Mouse (Mus musculus) embryonic facial prominence, embryonic 11.5 days (tissue): Measurements from ENCODE around the gene Smad1. TPM values are rescaled to one million over a fixed set of nuclear protein-coding genes. Genes with fewer than 3 reads are reported as not detected.

Source experiments
- ATAC-seq: fragments of 200-750 bp; cut with Nextera tagmentation; replicated peaks from 2 replicates; pipeline ENCODE4 v1.8.0; 2017; ENCODE audit warnings: low read depth; ENCODE audit not compliant: insufficient number of reproducible peaks, low FRiP score, low TSS enrichment
- DNase-seq: peaks from one replicate; pipeline ENCODE4 v3.0.0-alpha.2; 2015; ENCODE audit warnings: low spot score
- H3K27ac ChIP-seq: fragments of 300-500 bp; sonication (generic); replicated peaks from 2 replicates; pipeline ENCODE4 v1.5.1; 2014; ENCODE audit warnings: mild to moderate bottlenecking, low read depth, low read length, control low read depth
- H3K27me3 ChIP-seq: fragments of 300-500 bp; sonication (generic); 2 replicates; pipeline ENCODE4 v1.6.1; 2014; ENCODE audit warnings: mild to moderate bottlenecking, low read length, moderate library complexity, mixed read lengths; ENCODE audit not compliant: control insufficient read depth, insufficient read depth
- H3K36me3 ChIP-seq: fragments of 300-500 bp; sonication (generic); replicated peaks from 2 replicates; pipeline ENCODE4 v1.6.1; 2014; ENCODE audit warnings: low read depth, mild to moderate bottlenecking, low read length, moderate library complexity, mixed read lengths; ENCODE audit not compliant: control insufficient read depth, insufficient read depth
- H3K4me1 ChIP-seq: fragments of 300-500 bp; sonication (generic); 2 replicates; pipeline ENCODE4 v1.6.1; 2014; ENCODE audit warnings: low read length, mixed read lengths; ENCODE audit not compliant: control insufficient read depth, insufficient read depth
- H3K4me2 ChIP-seq: fragments of 300-500 bp; sonication (generic); 2 replicates; pipeline ENCODE4 v1.6.1; 2014; ENCODE audit warnings: low read depth, mild to moderate bottlenecking, control low read depth, low read length, moderate library complexity
- H3K4me3 ChIP-seq: fragments of 300-500 bp; sonication (generic); 2 replicates; pipeline ENCODE4 v1.5.1; 2014; ENCODE audit warnings: low read depth, low read length, control low read depth
- H3K9ac ChIP-seq: fragments of 300-500 bp; sonication (generic); replicated peaks from 2 replicates; pipeline ENCODE4 v1.6.1; 2014; ENCODE audit warnings: mild to moderate bottlenecking, control low read depth, low read length
- H3K9me3 ChIP-seq: fragments of 300-500 bp; sonication (generic); replicated peaks from 2 replicates; pipeline ENCODE4 v1.6.1; 2016; ENCODE audit warnings: mild to moderate bottlenecking, low read length, inconsistent platforms, mixed read lengths; ENCODE audit not compliant: control insufficient read depth
- WGBS: fragments of 180-500 bp; shearing (Covaris S2); extraction: QIAGEN DNeasy Blood & Tissue Kit; methylation state at CpG from one replicate; pipeline ENCODE4 v1.1.7; 2014; 5-methylcytosine and 5-hydroxymethylcytosine counted together
- polyA plus RNA-seq: library from polyadenylated mRNA; unstranded; fragments of >200 nt; fragmentation: Nextera tagmentation; extraction: Ambion mirVana; gene quantifications from 2 replicates; pipeline ENCODE4 v1.2.1, GENCODE M21; 2014

The Smad1 gene
- polyA plus RNA-seq, 1 experiment from 2014 or later: 63.5 TPM

GRCm38 (mm10) chr8:79404895-79405557, 5.7 kb upstream of the Smad1 start:
- Histone ChIP-seq H3K4me2 (no peak overlapping the region), H3K27me3 (no peaks in the 10 kb centered on the region), H3K9me3 (no peaks in the 10 kb centered on the region), H3K4me1 (no peaks in the 10 kb centered on the region), H3K9ac (no peak overlapping the region), H3K36me3 (no peaks in the 10 kb centered on the region), H3K4me3 (no peak overlapping the region), H3K27ac (no peak overlapping the region)
- ATAC-seq (no peak), DNase-seq (no peak)
- WGBS: 78% methylated on average over 6 of the region's 6 CpGs

- no peaks in the 10 kb centered on the region for H3K27me3 ChIP-seq
- H3K36me3 ChIP-seq: no peaks in the 10 kb centered on the region
- DNase-seq (no peak), ATAC-seq (no peak)
- no peak overlapping the region for H3K27ac ChIP-seq
- H3K4me1 ChIP-seq: no peaks in the 10 kb centered on the region
- H3K4me3 ChIP-seq: no peak overlapping the region
- no peak overlapping the region for H3K9ac ChIP-seq
- H3K9me3 ChIP-seq: no peaks in the 10 kb centered on the region
- H3K4me2 ChIP-seq: no peak overlapping the region
- 63% methylated on average over 2 of the region's 2 CpGs for WGBS
Measured at GRCm38 (mm10) chr8:79400671-79401070, 1.4 kb upstream of the Smad1 start.

- DNase-seq (peak; percentile 62), ATAC-seq (peak; percentile 56)
- Histone ChIP-seq H3K4me1 (no peaks in the 10 kb centered on the region), H3K36me3 (no peaks in the 10 kb centered on the region), H3K27me3 (no peaks in the 10 kb centered on the region), H3K27ac (peak overlapping the region; percentile 94), H3K9me3 (no peaks in the 10 kb centered on the region), H3K4me3 (peak overlapping the region; percentile 98), H3K4me2 (peak overlapping the region; percentile 47), H3K9ac (peak overlapping the region; percentile 98)
- WGBS: 1% methylated on average over 56 of the region's 68 CpGs
Measured at GRCm38 (mm10) chr8:79398251-79398981, 902 bp downstream of the Smad1 start.

GRCm38 (mm10) chr8:79397705-79398250, 1.5 kb downstream of the Smad1 start:
- Histone ChIP-seq H3K9me3 (no peaks in the 10 kb centered on the region), H3K27me3 (no peaks in the 10 kb centered on the region), H3K4me2 (peak overlapping the region; percentile 47), H3K27ac (peak overlapping the region; percentile 94; the same call in 1 of the 2 replicates), H3K4me3 (peak overlapping the region; percentile 98), H3K36me3 (no peaks in the 10 kb centered on the region), H3K9ac (peak overlapping the region; percentile 98), H3K4me1 (no peaks in the 10 kb centered on the region)
- 19% methylated on average over 7 of the region's 7 CpGs for WGBS
- DNase-seq: peak; percentile 37
- ATAC-seq: no peak

- H3K9me3 ChIP-seq: no peaks in the 10 kb centered on the region
- ATAC-seq (no peak; the same call in 1 of the 2 replicates), DNase-seq (no peak)
- H3K4me3 ChIP-seq: no peak overlapping the region
- no peak overlapping the region for H3K27ac ChIP-seq
- 60% methylated on average over 6 of the region's 6 CpGs for WGBS
- no peaks in the 10 kb centered on the region for H3K4me1 ChIP-seq
- no peak overlapping the region for H3K9ac ChIP-seq
- H3K36me3 ChIP-seq: no peaks in the 10 kb centered on the region
- H3K4me2 ChIP-seq: no peak overlapping the region; the same call in 1 of the 2 replicates
- H3K27me3 ChIP-seq: no peaks in the 10 kb centered on the region
Measured at GRCm38 (mm10) chr8:79396911-79397310, 2.4 kb downstream of the Smad1 start.

GRCm38 (mm10) chr8:79394009-79394408, 5.3 kb downstream of the Smad1 start:
- Histone ChIP-seq H3K4me2 (no peak overlapping the region), H3K27me3 (no peaks in the 10 kb centered on the region), H3K4me3 (no peak overlapping the region), H3K4me1 (no peaks in the 10 kb centered on the region), H3K36me3 (no peaks in the 10 kb centered on the region; the same call in 1 of the 2 replicates), H3K9me3 (no peaks in the 10 kb centered on the region), H3K9ac (no peak overlapping the region), H3K27ac (no peak overlapping the region)
- 80% methylated on average over 9 of the region's 9 CpGs for WGBS
- ATAC-seq: no peak
- DNase-seq: no peak

GRCm38 (mm10) chr8:79393215-79393614, 6.1 kb downstream of the Smad1 start:
- no peaks in the 10 kb centered on the region for H3K9me3 ChIP-seq
- H3K4me1 ChIP-seq: no peaks in the 10 kb centered on the region
- no peaks in the 10 kb centered on the region; the same call in 1 of the 2 replicates for H3K36me3 ChIP-seq
- ATAC-seq (no peak), DNase-seq (no peak)
- H3K9ac ChIP-seq: no peak overlapping the region
- no peak overlapping the region for H3K4me2 ChIP-seq
- WGBS: 91% methylated on average over 5 of the region's 5 CpGs
- H3K4me3 ChIP-seq: no peak overlapping the region
- H3K27ac ChIP-seq: no peak overlapping the region
- no peaks in the 10 kb centered on the region for H3K27me3 ChIP-seq

GRCm38 (mm10) chr8:79392649-79393048, 6.7 kb downstream of the Smad1 start:
- 71% methylated on average over 6 of the region's 6 CpGs for WGBS
- H3K9ac ChIP-seq: no peak overlapping the region
- no peak for DNase-seq
- no peaks in the 10 kb centered on the region for H3K27me3 ChIP-seq
- H3K4me2 ChIP-seq: no peak overlapping the region
- no peak overlapping the region for H3K4me3 ChIP-seq
- no peak for ATAC-seq
- no peak overlapping the region for H3K27ac ChIP-seq
- no peaks in the 10 kb centered on the region; the same call in 1 of the 2 replicates for H3K36me3 ChIP-seq
- H3K4me1 ChIP-seq: no peaks in the 10 kb centered on the region
- H3K9me3 ChIP-seq: no peaks in the 10 kb centered on the region
